Mouse (Mus musculus) limb, embryonic 13.5 days (tissue): Measurements from ENCODE around the gene Lrp10. TPM values are rescaled to one million over a fixed set of nuclear protein-coding genes. Genes with fewer than 3 reads are reported as not detected.

Experiments
- ATAC-seq: fragments of 200-750 bp; cut with Nextera tagmentation; 2 replicates; pipeline ENCODE4 v1.8.0; 2017; ENCODE audit warnings: low read depth, moderate number of reproducible peaks, moderate TSS enrichment; ENCODE audit not compliant: low FRiP score
- H3K27ac ChIP-seq: fragments of 300-500 bp; sonication (generic); 2 replicates; pipeline ENCODE4 v1.5.1; 2015; ENCODE audit warnings: inconsistent platforms, mild to moderate bottlenecking, moderate library complexity
- H3K27me3 ChIP-seq: fragments of 300-500 bp; sonication (generic); 2 replicates; pipeline ENCODE4 v1.6.1; 2015; ENCODE audit warnings: mild to moderate bottlenecking, inconsistent platforms
- H3K36me3 ChIP-seq: fragments of 300-500 bp; sonication (generic); 2 replicates; pipeline ENCODE4 v1.6.1; 2015; ENCODE audit warnings: inconsistent platforms, mild to moderate bottlenecking, moderate library complexity
- H3K4me1 ChIP-seq: fragments of 300-500 bp; sonication (generic); 2 replicates; pipeline ENCODE4 v1.6.1; 2015; ENCODE audit warnings: inconsistent platforms
- H3K4me2 ChIP-seq: fragments of 300-500 bp; sonication (generic); replicated peaks from 2 replicates; pipeline ENCODE4 v1.6.1; 2015; ENCODE audit warnings: inconsistent platforms, mild to moderate bottlenecking, moderate library complexity
- H3K4me3 ChIP-seq: fragments of 300-500 bp; sonication (generic); 2 replicates; pipeline ENCODE4 v1.5.1; 2015; ENCODE audit warnings: moderate library complexity, mild to moderate bottlenecking, inconsistent platforms
- H3K9ac ChIP-seq: fragments of 300-500 bp; sonication (generic); 2 replicates; pipeline ENCODE4 v1.6.1; 2015; ENCODE audit warnings: mild to moderate bottlenecking, inconsistent platforms
- H3K9me3 ChIP-seq: fragments of 300-500 bp; sonication (generic); 2 replicates; pipeline ENCODE4 v1.6.1; 2016; ENCODE audit warnings: inconsistent platforms
- WGBS: fragments of 180-500 bp; shearing (Covaris S2); methylation state at CpG from one replicate; pipeline ENCODE4 v1.1.7; 2015; 5-methylcytosine and 5-hydroxymethylcytosine counted together
- polyA plus RNA-seq: library from polyadenylated mRNA; unstranded; fragments of >200 nt; fragmentation: Nextera tagmentation; extraction: Ambion mirVana; gene quantifications from 2 replicates; pipeline ENCODE4 v1.2.1, GENCODE M21; 2015

Gene Lrp10
- polyA plus RNA-seq, 1 experiment from 2014 or later = 34.4 TPM

DNA sequence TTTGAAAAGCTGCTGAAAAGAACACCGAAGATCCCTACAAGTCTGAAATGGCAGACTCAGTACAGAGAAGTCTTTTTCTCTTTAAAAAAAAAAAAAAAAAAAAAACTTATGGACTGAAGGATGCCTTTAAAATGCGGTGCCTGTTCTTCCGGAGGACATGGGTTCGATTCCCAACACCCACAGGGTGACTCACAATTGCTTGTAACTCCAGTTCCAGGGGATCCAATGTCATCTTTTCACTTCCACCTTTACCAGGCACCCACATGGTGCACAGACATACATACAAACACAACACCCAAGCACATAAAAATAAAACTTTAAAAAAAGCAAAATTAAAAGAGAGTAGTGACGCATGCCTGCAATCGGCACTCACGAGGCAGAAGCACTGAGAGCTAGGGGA lies 36.2 kb upstream of the Lrp10 start:
- H3K27me3 ChIP-seq = no peaks in the 10 kb centered on the region
- no peaks in the 10 kb centered on the region for H3K9me3 ChIP-seq
- H3K4me1 ChIP-seq = peaks cover 35% of the 10 kb centered on the region
- peak overlapping the region; percentile 87 for H3K9ac ChIP-seq
- peak overlapping the region; percentile 84 for H3K4me3 ChIP-seq
- 89% methylated on average over 7 of the region's 7 CpGs for WGBS
- peak overlapping the region; percentile 90; the same call in 1 of the 2 replicates for H3K27ac ChIP-seq
- H3K36me3 ChIP-seq = peaks cover 9% of the 10 kb centered on the region
- peak overlapping the region; percentile 70 for H3K4me2 ChIP-seq
- ATAC-seq = no peak

DNA sequence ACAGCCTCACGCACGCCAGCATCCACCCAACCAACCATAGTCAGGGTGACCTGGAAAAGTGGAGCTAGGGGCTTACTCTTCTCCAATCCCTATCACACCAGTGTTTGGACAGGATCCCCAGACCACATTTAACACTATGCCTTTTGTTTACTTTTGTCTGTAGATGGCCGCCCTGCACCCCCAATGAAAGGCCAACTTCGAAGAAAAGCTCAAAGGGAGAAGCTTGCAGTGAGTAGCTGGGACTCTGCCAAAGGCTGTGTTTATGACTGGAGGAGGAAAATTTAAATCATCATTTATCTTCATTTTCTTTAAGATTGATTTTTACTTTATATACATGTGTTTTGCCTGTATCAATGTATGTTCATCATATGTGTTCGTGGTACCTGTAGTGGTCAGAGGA lies 35.5 kb upstream of the Lrp10 start:
- no peak for ATAC-seq
- Histone ChIP-seq H3K9me3 (no peaks in the 10 kb centered on the region), H3K4me3 (no peak overlapping the region), H3K4me2 (no peak overlapping the region), H3K27me3 (no peaks in the 10 kb centered on the region), H3K4me1 (peaks cover 41% of the 10 kb centered on the region), H3K27ac (no peak overlapping the region), H3K36me3 (peaks cover 9% of the 10 kb centered on the region), H3K9ac (no peak overlapping the region)
- WGBS = 90% methylated on average over 5 of the region's 5 CpGs

DNA sequence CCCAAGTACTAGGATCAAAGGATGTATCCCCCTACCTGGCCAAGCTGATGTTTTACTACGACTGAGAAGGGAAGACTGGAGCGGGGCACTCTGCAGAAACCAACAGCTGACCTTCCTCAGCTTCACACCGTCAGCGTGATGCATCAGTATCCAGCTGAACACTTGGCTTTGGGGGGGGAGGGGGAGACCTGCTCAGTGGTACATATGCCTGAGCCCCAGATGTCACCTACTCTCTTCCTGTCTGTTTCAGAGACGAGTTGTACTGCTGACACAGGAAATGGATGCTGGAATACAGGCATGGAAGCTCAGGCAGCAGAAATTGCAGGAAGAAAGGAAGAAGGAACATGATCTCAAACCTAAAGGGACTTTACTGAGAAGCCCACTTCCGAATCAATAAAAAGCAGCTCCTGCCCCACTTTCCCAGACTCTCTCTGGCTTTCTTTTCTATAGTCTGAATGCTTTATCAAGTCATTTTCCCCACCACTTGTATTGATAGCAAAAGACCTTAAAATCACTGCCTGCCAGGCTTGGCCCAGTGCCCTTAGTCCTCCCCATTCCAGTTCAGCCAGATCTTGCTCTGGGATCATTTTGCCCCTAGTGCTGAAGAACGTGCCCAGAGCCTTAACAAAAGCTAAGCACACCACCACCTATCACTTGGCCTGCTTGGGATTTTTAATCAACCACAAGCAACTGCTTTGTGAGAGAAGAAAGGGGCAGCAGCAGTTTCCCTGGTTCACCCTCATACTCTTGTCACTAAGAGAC lies 34.4 kb upstream of the Lrp10 start:
- Histone ChIP-seq H3K4me2 (peak overlapping the region; percentile 96), H3K27me3 (no peaks in the 10 kb centered on the region), H3K4me1 (peaks cover 52% of the 10 kb centered on the region), H3K9me3 (no peaks in the 10 kb centered on the region), H3K36me3 (peaks cover 12% of the 10 kb centered on the region), H3K9ac (peak overlapping the region; percentile 99), H3K4me3 (peak overlapping the region; percentile 95), H3K27ac (peak overlapping the region; percentile 98; the same call in 1 of the 2 replicates)
- 56% methylated on average over 7 of the region's 7 CpGs for WGBS
- ATAC-seq = no peak

DNA sequence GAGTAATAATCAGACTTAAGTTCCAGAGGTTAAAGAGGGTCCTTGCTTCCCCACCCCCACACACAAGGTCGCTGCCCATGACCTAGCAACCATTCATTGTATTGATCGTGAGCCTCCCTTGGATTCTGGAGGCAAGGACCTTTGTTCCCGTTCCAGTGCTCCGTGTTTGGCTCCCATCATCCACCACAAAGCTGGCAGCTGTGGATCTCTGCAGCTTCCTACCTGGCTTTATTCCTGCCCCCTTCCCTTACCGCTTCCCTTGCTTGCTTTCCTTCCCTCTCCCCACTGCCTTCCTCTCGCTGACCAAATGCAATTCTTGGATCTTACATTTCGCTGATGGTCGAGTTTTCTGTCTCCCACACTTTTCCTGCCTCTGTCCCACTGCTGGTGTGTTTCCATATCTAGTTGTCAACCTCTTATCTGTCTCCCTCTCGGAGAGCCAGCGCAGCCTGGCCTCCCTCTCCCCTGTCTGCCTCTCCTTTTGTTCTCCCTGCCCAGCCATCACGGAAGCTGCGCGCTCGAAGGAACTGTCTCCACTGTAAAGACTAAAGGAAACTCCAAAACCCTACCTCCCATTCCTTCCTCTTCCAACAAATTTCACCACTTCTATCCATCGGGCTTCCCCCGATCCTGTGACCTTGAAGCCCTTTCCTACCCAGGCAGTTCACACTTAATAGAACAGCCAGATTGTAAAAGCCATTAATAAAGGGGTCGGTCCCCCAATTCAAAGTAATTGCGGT lies 33.4 kb upstream of the Lrp10 start:
- peak overlapping the region; percentile 99 for H3K9ac ChIP-seq
- peak overlapping the region; percentile 98 for H3K27ac ChIP-seq
- H3K36me3 ChIP-seq = peaks cover 17% of the 10 kb centered on the region
- peaks cover 62% of the 10 kb centered on the region for H3K4me1 ChIP-seq
- H3K4me3 ChIP-seq = peak overlapping the region; percentile 95
- ATAC-seq = no peak
- 7% methylated on average over 18 of the region's 18 CpGs for WGBS
- peak overlapping the region; percentile 96 for H3K4me2 ChIP-seq
- no peaks in the 10 kb centered on the region for H3K9me3 ChIP-seq
- no peaks in the 10 kb centered on the region for H3K27me3 ChIP-seq

DNA sequence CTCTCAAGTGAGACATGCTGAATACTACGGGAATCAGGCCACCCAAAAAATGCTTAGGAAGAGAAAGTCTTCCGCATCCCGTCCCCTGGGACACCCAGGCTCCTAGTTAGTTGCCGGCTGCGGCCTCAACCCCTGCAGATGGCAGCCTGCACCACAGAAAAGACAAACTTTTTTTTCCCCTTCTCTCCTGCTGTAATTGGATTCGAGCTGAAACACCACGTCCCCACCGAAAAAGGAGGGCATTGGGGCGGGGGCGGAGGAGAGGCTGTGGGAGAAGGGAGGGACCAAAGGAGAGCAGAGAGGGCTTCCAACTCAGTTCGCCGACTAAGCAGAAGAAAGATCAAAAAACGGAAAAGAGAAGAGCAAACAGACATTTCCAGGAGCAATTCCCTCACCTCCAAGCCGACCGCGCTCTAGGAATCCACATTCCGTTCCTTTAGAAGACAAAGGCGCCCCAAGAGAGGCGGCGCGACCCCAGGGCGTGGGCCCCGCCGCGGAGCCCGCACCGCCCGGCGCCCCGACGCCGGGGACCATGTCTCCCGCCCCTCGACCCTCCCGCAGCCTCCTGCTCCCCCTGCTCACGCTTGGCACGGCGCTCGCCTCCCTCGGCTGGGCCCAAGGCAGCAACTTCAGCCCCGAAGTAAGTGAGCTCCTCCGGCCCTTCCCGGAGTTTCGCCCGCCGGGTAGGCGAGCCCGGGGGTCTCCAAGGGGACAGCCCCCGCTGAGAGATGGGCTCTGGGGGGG lies 32.4 kb upstream of the Lrp10 start, which contains the start of gene Mmp14:
Gene Mmp14 (plus strand): TSS at position 279 of the 744 bp plus-strand sequence.
- Histone ChIP-seq H3K9me3 (no peaks in the 10 kb centered on the region), H3K4me1 (peaks cover 56% of the 10 kb centered on the region), H3K9ac (peak within 1 kb of the TSS; percentile 99), H3K36me3 (peaks cover 27% of the 10 kb centered on the region), H3K27ac (peak within 1 kb of the TSS; percentile 98), H3K27me3 (no peaks in the 10 kb centered on the region), H3K4me2 (peak within 1 kb of the TSS; percentile 96), H3K4me3 (peak within 1 kb of the TSS; percentile 95)
- WGBS = under 1% methylated on average over 45 of the region's 49 CpGs
- peak; percentile 79 for ATAC-seq

DNA sequence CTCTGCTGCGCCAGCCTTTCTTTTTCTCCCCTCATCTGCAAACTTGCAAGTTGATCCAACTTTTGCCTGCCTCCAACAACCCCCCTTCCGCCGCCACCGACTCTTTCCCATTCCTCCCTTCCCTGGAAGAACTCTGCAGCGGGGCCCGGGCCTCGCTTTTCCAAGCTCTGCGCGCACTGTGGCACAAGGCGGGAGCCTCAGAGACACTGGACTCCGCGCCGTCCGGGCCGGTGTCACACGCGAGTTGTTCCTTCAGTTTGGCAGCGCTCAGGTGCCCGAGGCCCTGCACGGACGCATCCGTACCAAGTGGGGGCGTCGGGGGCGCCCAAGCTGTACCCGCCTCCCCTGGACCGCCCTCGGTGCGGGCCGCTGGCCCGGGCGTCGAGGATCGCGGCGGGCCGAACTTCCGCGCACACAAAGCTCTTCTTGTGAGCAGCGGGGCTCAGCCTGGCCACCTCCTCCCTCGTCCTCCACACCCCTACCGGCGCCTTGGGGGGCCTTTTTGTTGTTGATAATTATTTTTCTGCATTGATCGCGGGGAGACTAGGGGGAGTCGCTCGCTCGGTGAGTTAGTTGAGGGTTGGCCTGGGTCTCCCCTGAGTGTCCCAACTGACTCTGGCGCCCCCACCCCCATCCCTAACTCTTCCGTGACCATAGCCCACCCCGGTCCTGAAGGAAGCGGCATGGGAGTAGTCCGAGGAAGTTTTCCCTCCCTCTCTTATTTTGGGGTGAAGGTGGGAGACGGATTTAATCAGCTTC lies 31.7 kb upstream of the Lrp10 start:
- WGBS = 1% methylated on average over 54 of the region's 54 CpGs
- Histone ChIP-seq H3K4me1 (peaks cover 55% of the 10 kb centered on the region), H3K4me3 (peak overlapping the region; percentile 95), H3K27ac (peak overlapping the region; percentile 98), H3K9me3 (no peaks in the 10 kb centered on the region), H3K36me3 (peaks cover 34% of the 10 kb centered on the region), H3K9ac (peak overlapping the region; percentile 99), H3K27me3 (no peaks in the 10 kb centered on the region), H3K4me2 (peak overlapping the region; percentile 96)
- peak; percentile 13; the same call in 1 of the 2 replicates for ATAC-seq

DNA sequence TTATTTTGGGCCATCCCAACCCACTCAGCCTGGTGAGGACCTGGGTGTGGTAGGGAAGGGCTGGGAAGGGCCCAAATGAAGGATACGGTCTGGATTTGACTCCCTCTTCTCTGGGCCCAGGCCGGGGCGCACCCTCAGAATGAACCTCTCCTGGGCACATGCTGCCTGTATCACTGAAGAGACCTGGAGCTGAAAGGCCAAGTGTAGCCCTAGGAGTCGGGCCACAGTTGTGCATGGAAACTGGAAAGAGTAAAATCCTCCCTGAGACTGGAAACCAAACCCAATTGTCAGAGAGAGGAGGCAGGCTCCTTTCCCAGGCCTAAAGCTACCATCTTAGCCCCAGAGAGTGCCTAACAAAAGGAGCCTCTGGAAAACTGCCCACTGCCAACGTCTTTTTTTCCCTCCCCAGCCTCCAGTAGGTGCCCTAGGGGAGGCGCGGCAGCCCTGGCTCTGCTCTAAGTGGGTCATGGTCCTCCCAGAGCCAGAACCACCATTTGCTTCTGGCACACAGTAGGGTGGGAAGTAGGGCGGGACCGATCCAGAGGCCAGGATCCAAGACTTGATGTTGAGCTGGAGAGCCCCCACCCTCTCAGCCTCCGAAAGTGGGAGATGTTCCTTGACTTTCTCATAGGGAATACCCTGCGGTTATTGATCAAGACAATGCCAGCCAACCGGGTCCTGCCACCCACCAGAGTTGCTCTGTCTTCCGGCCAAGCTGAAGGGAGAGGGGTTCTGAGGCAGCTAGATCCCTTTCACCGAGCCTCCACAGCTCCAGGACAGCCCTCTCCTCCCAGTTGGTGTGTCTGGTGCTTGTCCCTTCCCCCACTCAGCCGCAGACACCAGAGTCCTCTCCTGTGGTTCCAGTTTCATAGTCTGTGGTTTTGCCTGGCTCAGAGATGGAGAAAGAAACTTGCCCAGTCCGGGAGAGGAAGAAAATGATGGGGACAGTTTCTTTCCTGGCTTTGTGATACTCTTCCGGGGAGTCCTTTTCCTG lies 30.8 kb upstream of the Lrp10 start:
- peaks cover 47% of the 10 kb centered on the region for H3K4me1 ChIP-seq
- peak overlapping the region; percentile 96 for H3K4me2 ChIP-seq
- ATAC-seq = no peak
- 26% methylated on average over 17 of the region's 17 CpGs for WGBS
- H3K9ac ChIP-seq = peak overlapping the region; percentile 99
- no peaks in the 10 kb centered on the region for H3K27me3 ChIP-seq
- peak overlapping the region; percentile 98 for H3K27ac ChIP-seq
- H3K4me3 ChIP-seq = peak overlapping the region; percentile 95
- no peaks in the 10 kb centered on the region for H3K9me3 ChIP-seq
- peaks cover 41% of the 10 kb centered on the region for H3K36me3 ChIP-seq

DNA sequence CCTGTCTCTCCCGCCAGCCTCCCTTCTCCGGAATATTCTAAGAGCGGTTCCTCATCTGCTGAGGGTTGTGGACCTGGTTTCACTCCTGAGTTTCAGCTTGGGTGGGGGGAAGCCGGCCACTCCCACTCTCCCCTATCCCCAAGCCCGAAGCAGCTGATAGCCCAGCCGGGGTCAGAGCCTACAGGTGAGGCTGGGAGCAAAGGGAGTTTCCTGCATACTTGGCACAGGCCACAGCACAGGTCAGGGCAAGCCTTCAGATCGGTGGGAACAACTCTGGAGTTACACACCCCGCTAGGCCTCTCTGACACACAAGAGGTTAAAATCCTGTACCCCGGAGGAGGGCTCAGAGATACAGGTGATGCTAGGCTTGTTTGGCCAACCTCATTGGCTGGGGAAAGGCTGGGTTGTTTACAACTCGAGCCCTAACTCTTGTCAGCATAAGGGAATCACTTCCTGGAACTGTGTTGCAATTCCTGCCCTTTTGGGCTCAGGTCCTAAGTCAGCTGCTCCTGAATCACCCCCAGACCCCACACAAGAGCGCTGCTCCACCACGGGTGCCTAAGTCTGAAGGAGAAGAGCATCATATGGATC lies 29.9 kb upstream of the Lrp10 start:
- H3K4me2 ChIP-seq = peak overlapping the region; percentile 96
- H3K9me3 ChIP-seq = no peaks in the 10 kb centered on the region
- WGBS = 52% methylated on average over 12 of the region's 12 CpGs
- H3K36me3 ChIP-seq = peaks cover 50% of the 10 kb centered on the region
- peak overlapping the region; percentile 95 for H3K4me3 ChIP-seq
- H3K9ac ChIP-seq = peak overlapping the region; percentile 99
- peak overlapping the region; percentile 98; the same call in 1 of the 2 replicates for H3K27ac ChIP-seq
- H3K27me3 ChIP-seq = no peaks in the 10 kb centered on the region
- H3K4me1 ChIP-seq = peaks cover 47% of the 10 kb centered on the region
- no peak for ATAC-seq

DNA sequence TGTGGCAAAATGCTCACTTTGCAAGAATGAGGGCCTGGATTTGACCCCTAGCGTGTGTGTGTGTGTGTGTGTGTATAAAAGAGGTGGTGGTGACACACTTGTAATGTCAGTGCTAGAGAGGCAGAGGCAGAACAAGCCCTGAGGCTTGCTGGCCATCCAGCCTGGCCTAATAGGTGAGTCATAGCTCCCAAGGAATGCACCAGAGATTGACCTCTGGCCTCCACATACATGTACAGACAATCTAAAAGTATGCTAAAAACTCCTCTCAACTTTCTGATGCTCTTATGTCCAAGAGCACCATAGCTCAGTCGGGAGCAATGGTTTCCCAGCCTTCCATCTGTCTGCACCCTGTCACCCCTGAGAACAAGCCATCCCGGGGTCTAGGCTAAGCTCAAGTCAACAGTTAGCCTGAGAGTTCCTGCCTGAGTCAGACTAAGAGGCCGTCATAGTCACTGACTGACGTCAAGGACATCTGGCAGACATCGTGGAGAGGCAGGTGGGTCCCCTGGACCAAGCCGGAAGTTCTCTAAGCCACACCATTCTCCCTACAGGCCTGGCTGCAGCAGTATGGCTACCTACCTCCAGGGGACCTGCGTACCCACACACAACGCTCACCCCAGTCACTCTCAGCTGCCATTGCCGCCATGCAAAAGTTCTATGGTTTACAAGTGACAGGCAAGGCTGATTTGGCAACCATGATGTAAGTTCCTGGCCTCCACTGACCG lies 28.6 kb upstream of the Lrp10 start:
- H3K4me3 ChIP-seq = no peak overlapping the region
- WGBS = 82% methylated on average over 11 of the region's 11 CpGs
- H3K4me1 ChIP-seq = peaks cover 33% of the 10 kb centered on the region
- no peak overlapping the region for H3K4me2 ChIP-seq
- H3K9me3 ChIP-seq = no peaks in the 10 kb centered on the region
- ATAC-seq = no peak
- H3K36me3 ChIP-seq = peaks cover 54% of the 10 kb centered on the region
- H3K9ac ChIP-seq = no peak overlapping the region
- H3K27me3 ChIP-seq = no peaks in the 10 kb centered on the region
- H3K27ac ChIP-seq = no peak overlapping the region

DNA sequence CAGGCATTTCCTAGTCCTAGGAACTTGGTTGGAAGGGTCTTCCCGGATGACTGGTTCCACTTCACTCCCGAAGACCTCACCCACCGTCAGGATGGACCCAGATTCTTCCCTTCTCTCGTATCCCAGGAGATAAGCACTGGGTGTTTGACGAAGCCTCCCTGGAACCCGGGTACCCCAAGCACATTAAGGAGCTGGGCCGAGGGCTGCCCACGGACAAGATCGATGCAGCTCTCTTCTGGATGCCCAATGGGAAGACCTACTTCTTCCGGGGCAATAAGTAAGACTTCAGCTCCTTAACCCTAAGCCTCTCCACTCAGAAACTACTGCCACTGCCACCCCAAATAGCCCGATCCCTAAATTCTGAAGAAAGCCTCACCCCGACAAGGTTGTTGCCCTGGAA lies 24.8 kb upstream of the Lrp10 start:
- Histone ChIP-seq H3K4me2 (no peak overlapping the region), H3K4me3 (no peak overlapping the region), H3K27ac (no peak overlapping the region), H3K9ac (no peak overlapping the region), H3K36me3 (peaks cover 75% of the 10 kb centered on the region), H3K4me1 (peaks cover 31% of the 10 kb centered on the region), H3K9me3 (no peaks in the 10 kb centered on the region), H3K27me3 (no peaks in the 10 kb centered on the region)
- WGBS = 90% methylated on average over 12 of the region's 12 CpGs
- ATAC-seq = no peak
